Mouse (Mus musculus) neural tube, embryonic 12.5 days (tissue): ENCODE measurements around the gene Zfp472. TPM values are rescaled to one million over a fixed set of nuclear protein-coding genes. Genes with fewer than 3 reads are reported as not detected.
"Not testable (repeated sequence)": the region's sequence is repeated elsewhere in the genome, so short reads cannot be mapped to it uniquely, and the experiment has no call there.

Source experiments
- ATAC-seq: fragments of 200-750 bp; cut with Nextera tagmentation; 2 replicates; pipeline ENCODE4 v1.8.0; 2017; ENCODE audit warnings: low read depth, mild to moderate bottlenecking, moderate TSS enrichment, moderate library complexity; ENCODE audit not compliant: low FRiP score
- H3K27ac ChIP-seq: fragments of 300-500 bp; sonication (generic); 2 replicates; pipeline ENCODE4 v1.5.1; 2016
- H3K27me3 ChIP-seq: fragments of 300-500 bp; sonication (generic); replicated peaks from 2 replicates; pipeline ENCODE4 v1.6.1; 2016; ENCODE audit warnings: mild to moderate bottlenecking
- H3K36me3 ChIP-seq: fragments of 300-500 bp; sonication (generic); 2 replicates; pipeline ENCODE4 v1.6.1; 2016; ENCODE audit warnings: mild to moderate bottlenecking
- H3K4me1 ChIP-seq: fragments of 300-500 bp; sonication (generic); 2 replicates; pipeline ENCODE4 v1.6.1; 2016
- H3K4me2 ChIP-seq: fragments of 300-500 bp; sonication (generic); replicated peaks from 2 replicates; pipeline ENCODE4 v1.6.1; 2016; ENCODE audit warnings: mild to moderate bottlenecking
- H3K4me3 ChIP-seq: fragments of 300-500 bp; sonication (generic); 2 replicates; pipeline ENCODE4 v1.5.1; 2016
- H3K9ac ChIP-seq: fragments of 300-500 bp; sonication (generic); 2 replicates; pipeline ENCODE4 v1.6.1; 2016; ENCODE audit warnings: mild to moderate bottlenecking
- H3K9me3 ChIP-seq: fragments of 300-500 bp; sonication (generic); 2 replicates; pipeline ENCODE4 v1.6.1; 2016; ENCODE audit warnings: mild to moderate bottlenecking
- WGBS: fragments of 180-500 bp; shearing (Covaris S2); methylation state at CpG from one replicate; pipeline ENCODE4 v1.1.7; 2016; 5-methylcytosine and 5-hydroxymethylcytosine counted together
- polyA plus RNA-seq: library from polyadenylated mRNA; unstranded; fragments of >200 nt; fragmentation: Nextera tagmentation; extraction: Ambion mirVana; gene quantifications from 2 replicates; pipeline ENCODE4 v1.2.1, GENCODE M21; 2016

Zfp472 gene
- polyA plus RNA-seq, 1 experiment from 2014 or later, result 10.3 TPM

DNA sequence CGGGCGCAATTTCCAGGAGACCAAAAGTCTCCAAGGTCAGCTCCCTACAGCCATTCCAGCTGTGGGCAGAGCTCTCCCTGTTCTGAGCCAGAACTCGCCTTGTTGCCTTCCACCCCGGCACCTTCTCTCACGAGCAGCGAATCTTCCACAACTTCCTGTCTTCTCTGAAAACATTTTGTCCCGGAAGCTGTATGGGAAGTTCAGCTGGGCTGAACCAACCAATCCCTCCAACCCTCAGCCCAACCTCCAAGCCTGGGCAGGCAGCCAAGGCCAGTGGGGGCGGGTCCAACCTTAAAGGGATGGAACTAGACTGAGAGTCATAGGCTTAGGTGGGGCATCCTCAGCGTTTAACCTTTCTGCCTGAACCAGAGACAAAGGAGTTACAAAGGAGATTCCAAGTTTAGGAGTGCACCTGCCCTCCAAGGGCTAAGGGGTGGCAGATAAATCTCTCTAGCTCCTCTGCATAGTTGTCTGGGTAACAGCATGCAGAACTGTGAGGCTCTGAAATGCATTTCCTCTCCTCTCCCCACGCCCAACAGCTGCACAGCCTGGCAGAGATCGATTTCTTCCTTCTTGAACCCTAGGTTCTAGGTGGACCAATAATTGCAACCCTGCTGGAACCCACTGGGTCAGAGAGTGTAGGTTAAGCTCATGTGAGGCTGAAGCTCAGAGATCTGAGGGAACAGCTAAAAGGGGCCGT, 18.2 kb upstream of the Zfp472 start, which contains the start of gene Cyp4f13:
Gene Cyp4f13 (minus strand): TSS at position 188 of the 700 bp plus-strand sequence.
- Histone ChIP-seq H3K4me2 (peak within 1 kb of the TSS; percentile 57), H3K9ac (peak within 1 kb of the TSS; percentile 17; the same call in 1 of the 2 replicates), H3K36me3 (no peaks in the 10 kb centered on the region), H3K27me3 (no peaks in the 10 kb centered on the region), H3K4me3 (peak within 1 kb of the TSS; percentile 24), H3K9me3 (no peaks in the 10 kb centered on the region), H3K4me1 (no peaks in the 10 kb centered on the region), H3K27ac (no peak within 1 kb of the TSS)
- 47% methylated on average over 12 of the region's 12 CpGs for WGBS
- ATAC-seq, result peak; percentile 84

DNA sequence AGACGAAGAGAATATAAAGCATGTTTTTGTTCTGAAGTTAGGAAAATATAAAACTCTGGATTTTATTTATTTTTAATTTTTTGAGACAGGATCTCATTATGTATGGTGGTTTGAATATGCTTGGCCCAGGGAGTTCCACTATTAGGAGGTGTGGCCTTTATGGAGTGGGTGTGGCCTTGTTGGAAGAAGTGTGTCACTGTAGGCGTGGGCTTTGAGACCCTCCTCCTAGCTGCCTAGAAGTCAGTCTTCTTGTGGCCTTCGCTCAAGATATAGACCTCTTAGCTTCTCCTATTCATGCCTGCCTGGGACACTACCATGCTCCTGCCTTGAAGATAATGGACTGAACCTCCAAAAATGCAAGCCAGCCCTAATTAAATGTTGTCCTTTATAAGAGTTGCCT, 15.5 kb upstream of the Zfp472 start:
- no peaks in the 10 kb centered on the region for H3K36me3 ChIP-seq
- H3K9me3 ChIP-seq, result no peaks in the 10 kb centered on the region
- no peaks in the 10 kb centered on the region for H3K4me1 ChIP-seq
- no peaks in the 10 kb centered on the region for H3K27me3 ChIP-seq
- no peak for ATAC-seq
- H3K4me3 ChIP-seq, result no peak overlapping the region
- no peak overlapping the region for H3K27ac ChIP-seq
- H3K4me2 ChIP-seq, result no peak overlapping the region
- WGBS, result 98% methylated on average over 3 of the region's 3 CpGs
- no peak overlapping the region for H3K9ac ChIP-seq

DNA sequence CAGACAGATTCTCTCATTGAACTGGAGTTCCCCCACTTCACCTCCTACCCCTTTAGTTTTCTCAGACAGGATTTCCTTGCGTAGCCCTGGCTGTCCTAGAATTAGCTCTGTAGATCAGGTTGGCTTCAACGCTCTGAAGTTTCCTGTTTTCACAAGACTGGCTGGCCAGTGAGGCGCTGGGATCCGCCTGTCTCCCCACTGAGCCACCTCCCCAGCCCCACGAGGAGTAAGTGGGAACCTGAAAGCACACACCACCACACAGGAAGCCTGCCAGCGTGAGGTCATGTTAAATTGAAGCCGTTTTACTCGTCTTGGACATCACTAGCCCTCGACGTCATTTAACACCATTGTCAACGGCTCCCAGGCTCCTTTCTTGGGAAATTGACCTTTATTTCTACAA, 14.6 kb upstream of the Zfp472 start:
- ATAC-seq, result no peak
- no peaks in the 10 kb centered on the region for H3K9me3 ChIP-seq
- no peak overlapping the region for H3K9ac ChIP-seq
- H3K4me1 ChIP-seq, result no peaks in the 10 kb centered on the region
- H3K36me3 ChIP-seq, result no peaks in the 10 kb centered on the region
- H3K27me3 ChIP-seq, result no peaks in the 10 kb centered on the region
- H3K27ac ChIP-seq, result no peak overlapping the region
- WGBS, result 82% methylated on average over 11 of the region's 11 CpGs
- H3K4me2 ChIP-seq, result no peak overlapping the region
- no peak overlapping the region for H3K4me3 ChIP-seq

DNA sequence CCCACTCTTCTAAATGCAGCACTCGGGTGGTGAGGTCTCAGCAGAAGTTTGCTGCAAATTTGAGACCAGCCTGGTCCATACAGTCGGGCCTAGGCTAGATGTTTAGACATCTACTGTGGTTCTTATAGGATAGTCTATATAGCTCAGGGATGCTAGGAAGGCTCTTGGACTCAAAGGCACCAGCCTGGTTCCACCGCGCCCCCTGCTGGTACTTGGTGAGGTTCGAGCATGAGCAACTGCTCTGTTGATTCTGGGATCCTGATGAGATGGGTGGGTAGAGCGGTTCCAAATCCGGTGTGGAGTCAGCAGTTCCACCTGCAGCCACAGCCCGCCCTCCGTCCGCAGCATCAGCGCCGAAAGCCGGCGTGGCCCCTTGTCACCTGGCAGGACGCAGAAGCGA, 14.2 kb upstream of the Zfp472 start:
- Histone ChIP-seq H3K9me3 (no peaks in the 10 kb centered on the region), H3K27ac (no peak overlapping the region), H3K36me3 (no peaks in the 10 kb centered on the region), H3K9ac (no peak overlapping the region), H3K4me3 (no peak overlapping the region), H3K4me1 (no peaks in the 10 kb centered on the region), H3K27me3 (no peaks in the 10 kb centered on the region), H3K4me2 (peak overlapping the region; percentile 22; the same call in 1 of the 2 replicates)
- 33% methylated on average over 16 of the region's 16 CpGs for WGBS
- ATAC-seq, result no peak

DNA sequence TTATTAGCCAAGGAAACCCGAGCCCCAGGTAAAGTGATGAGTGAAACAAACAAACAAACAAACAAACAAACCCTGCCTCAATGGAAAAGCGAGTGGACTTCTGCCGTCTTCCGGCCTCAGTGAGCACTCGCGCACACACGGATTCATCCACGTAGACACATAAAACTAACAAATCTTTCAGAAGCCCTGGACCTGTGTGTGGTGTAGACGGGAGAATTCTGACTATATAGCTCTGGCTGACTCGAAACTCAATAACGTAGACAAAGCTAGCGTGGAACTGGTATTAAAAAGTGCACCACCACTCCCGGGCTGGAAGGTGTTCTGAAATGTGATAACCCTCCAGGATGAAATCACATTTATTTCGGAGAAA, 376 bp upstream of the Zfp472 start:
- no peaks in the 10 kb centered on the region for H3K36me3 ChIP-seq
- H3K9me3 ChIP-seq, result no peaks in the 10 kb centered on the region
- H3K27me3 ChIP-seq, result no peaks in the 10 kb centered on the region
- H3K4me1 ChIP-seq, result peaks cover 15% of the 10 kb centered on the region
- H3K27ac ChIP-seq, result no peak overlapping the region
- peak overlapping the region; percentile 57 for H3K9ac ChIP-seq
- peak overlapping the region; percentile 77 for H3K4me3 ChIP-seq
- H3K4me2 ChIP-seq, result peak overlapping the region; percentile 82
- peak; percentile 54; the same call in 1 of the 2 replicates for ATAC-seq
- under 1% methylated on average over 14 of the region's 14 CpGs for WGBS

DNA sequence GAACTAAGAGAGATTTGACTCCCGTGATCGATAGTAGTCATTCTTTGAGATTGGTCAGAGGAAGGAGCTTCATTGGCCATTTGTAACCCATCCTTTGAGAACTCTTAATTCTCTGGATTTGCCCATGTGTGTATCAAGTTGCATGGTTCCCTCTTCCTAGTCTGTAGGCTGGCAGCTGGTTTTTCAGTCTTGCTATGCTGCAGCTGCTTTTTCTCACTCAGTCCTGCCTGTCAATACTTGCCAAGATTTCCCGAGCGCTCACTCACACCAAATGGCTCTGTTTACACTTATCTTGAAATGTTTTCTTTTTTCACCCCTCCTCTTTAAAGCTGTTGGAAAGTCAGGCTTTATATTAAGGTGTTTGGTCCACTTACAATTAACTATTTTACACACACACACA, 15.7 kb downstream of the Zfp472 start:
- no peak for ATAC-seq
- H3K4me2 ChIP-seq, result no peak overlapping the region
- H3K36me3 ChIP-seq, result peaks cover 42% of the 10 kb centered on the region
- H3K4me1 ChIP-seq, result no peaks in the 10 kb centered on the region
- no peaks in the 10 kb centered on the region for H3K9me3 ChIP-seq
- no peak overlapping the region for H3K27ac ChIP-seq
- no peak overlapping the region for H3K4me3 ChIP-seq
- WGBS, result 89% methylated on average over 4 of the region's 4 CpGs
- no peaks in the 10 kb centered on the region for H3K27me3 ChIP-seq
- H3K9ac ChIP-seq, result no peak overlapping the region

DNA sequence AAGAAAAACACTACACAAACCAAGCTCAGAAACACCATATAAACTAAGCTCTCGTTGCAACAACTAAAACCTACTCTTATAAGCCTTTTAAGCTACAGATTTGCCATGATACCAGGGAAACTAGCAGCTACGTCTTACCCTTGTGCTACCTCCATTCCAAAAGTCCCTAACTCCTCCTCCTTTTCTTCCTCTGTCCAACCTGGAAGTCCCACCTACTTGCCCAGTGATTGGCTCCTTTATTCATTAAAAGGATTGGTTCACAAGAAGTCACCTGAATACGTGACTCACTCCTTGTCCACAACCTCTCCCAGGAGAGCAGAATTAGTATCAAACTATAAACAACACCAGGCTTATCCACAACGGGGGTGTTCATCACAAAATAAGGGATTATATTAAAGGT, 20.7 kb downstream of the Zfp472 start:
- Histone ChIP-seq H3K36me3 (peaks cover 4% of the 10 kb centered on the region; the same call in 1 of the 2 replicates), H3K4me2 (no peak overlapping the region), H3K9ac (no peak overlapping the region), H3K4me1 (no peaks in the 10 kb centered on the region), H3K9me3 (no peaks in the 10 kb centered on the region), H3K4me3 (no peak overlapping the region), H3K27ac (no peak overlapping the region), H3K27me3 (no peaks in the 10 kb centered on the region)
- ATAC-seq, result no peak
- 78% methylated on average over 4 of the region's 4 CpGs for WGBS

DNA sequence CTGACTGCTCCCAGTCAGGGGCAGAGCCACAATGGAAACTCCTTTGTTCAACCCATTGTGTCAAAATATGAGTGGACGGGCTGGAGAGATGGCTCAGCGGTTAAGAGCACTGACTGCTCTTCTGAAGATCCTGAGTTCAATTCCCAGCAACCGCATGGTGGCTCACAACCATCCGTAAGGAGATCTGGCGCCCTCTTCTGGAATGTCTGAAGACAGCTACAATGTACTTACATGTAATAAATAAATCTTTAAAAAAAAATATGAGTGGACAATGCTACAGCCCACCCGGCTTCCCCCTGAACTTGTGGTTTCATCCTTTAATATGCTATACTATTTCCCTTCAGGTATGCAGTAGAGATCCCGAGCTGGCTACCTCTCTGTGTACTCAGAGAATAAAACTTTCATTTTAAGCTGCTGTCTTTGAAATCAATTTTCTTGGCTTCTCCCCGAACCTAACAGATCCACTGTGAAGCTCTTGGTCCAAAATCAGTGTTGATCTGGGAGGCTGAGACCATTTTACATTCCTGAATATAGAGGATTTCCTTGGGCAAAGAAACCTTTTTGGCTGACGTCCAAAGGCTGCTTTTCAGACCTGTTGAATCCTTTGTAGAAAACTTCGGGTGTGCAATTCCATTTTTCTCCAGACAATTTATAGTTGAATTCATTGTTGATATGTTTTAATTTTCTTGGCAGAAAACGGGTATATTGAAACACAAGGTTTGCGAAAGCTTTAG, 26.5 kb downstream of the Zfp472 start:
- H3K4me3 ChIP-seq, result no peak overlapping the region
- no peaks in the 10 kb centered on the region for H3K27me3 ChIP-seq
- no peak for ATAC-seq
- peak overlapping the region; percentile 81 for H3K4me2 ChIP-seq
- no peaks in the 10 kb centered on the region for H3K9me3 ChIP-seq
- H3K27ac ChIP-seq, result no peak overlapping the region
- no peak overlapping the region for H3K9ac ChIP-seq
- 72% methylated on average over 12 of the region's 12 CpGs for WGBS
- peaks cover 9% of the 10 kb centered on the region for H3K4me1 ChIP-seq
- peaks cover 18% of the 10 kb centered on the region for H3K36me3 ChIP-seq

DNA sequence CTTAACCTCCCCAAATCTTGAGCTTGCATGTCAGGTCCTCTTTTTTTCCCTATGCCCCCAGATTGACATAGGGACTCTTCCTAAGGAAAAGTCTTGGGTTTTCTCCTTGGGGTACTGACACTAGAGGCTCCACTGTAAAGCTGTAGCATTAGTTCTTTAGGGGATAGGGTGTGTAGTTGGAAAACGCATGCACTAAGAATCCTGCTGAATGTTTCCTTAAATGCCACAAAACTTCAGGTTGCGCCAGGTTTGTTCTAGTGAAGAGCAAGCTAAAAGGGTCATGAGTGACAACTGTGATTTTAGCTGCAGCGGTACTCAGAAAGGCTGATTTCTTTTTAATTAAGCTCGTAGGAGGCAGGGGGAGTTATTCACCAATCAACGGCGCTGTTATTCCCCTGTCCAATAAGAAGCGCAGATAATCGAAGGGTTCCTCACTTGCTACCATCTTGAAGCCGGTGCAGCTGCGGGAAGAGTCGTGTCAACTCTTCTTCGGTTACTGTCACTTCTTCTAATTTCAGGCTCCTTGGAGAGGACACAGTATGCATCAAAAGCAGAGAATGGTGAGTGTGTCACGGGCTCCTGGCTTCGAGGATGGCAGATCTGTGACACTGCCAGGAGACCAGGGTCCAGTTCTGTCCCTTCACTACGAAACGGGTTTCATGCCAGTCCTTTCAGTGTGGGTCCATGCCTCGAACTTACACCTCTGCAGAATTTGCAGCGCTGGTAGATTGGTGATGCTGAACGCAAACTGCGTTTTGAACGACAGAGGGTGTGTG, 27.3 kb downstream of the Zfp472 start, which contains the start of gene Zfp952:
Gene Zfp952 (plus strand): TSS at position 431 of the 776 bp plus-strand sequence.
- H3K4me1 ChIP-seq, result peaks cover 9% of the 10 kb centered on the region
- no peaks in the 10 kb centered on the region for H3K27me3 ChIP-seq
- peaks cover 18% of the 10 kb centered on the region for H3K36me3 ChIP-seq
- peak within 1 kb of the TSS; percentile 81 for H3K4me2 ChIP-seq
- H3K4me3 ChIP-seq, result peak within 1 kb of the TSS; percentile 71
- peak within 1 kb of the TSS; percentile 71 for H3K9ac ChIP-seq
- WGBS, result 2% methylated on average over 21 of the region's 21 CpGs
- ATAC-seq, result peak; percentile 93
- no peaks in the 10 kb centered on the region for H3K9me3 ChIP-seq
- peak within 1 kb of the TSS; percentile 15; the same call in 1 of the 2 replicates for H3K27ac ChIP-seq

DNA sequence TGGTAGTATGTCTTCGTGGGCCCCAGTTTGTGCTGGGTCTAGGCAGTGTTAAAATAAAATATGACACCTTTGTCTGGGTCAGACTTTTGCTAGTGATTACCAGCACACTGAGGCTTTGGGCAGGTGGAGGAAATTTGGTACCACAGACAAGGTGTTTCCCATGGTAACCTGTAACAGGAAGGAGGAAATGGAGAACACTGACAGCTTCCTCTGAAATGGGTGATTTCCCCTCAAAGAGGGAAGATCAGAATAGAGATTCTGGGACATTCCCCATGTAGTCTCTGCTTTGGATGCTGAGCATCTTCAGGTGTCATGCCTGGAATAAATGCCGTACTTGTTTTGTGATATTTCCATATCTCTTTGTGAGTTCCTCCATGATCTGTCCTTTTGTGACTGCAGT, 32.9 kb downstream of the Zfp472 start:
- no peak overlapping the region for H3K4me2 ChIP-seq
- H3K27ac ChIP-seq, result no peak overlapping the region
- H3K9ac ChIP-seq, result no peak overlapping the region
- peaks cover 55% of the 10 kb centered on the region for H3K36me3 ChIP-seq
- H3K9me3 ChIP-seq, result peaks cover 11% of the 10 kb centered on the region
- WGBS, result 95% methylated on average over 2 of the region's 2 CpGs
- peaks cover 9% of the 10 kb centered on the region for H3K4me1 ChIP-seq
- ATAC-seq, result no peak
- H3K4me3 ChIP-seq, result no peak overlapping the region
- no peaks in the 10 kb centered on the region for H3K27me3 ChIP-seq

DNA sequence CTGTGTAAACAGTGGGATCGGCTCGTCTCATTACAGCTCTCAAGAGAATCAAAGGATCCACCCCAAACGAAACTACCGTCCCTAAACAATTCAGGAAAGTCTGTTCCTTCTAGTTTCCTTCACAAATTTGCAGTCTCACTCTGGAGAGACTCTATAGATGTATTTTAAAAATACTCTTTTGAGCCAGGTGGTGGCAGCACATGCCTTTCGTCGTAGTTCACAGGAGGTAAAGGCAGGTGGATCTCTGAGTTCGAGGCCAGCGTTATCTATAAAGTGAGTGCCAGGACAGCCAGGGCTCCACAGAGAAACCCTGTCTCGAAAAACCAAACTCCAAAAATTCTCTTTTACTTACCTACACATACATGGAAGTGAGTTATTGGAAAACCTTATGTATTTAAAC, 42.7 kb downstream of the Zfp472 start:
- WGBS, result 50% methylated on average over 9 of the region's 9 CpGs
- Histone ChIP-seq H3K27me3 (no peaks in the 10 kb centered on the region), H3K4me3 (no peak overlapping the region), H3K36me3 (peaks cover 22% of the 10 kb centered on the region), H3K9ac (no peak overlapping the region), H3K9me3 (peaks cover 8% of the 10 kb centered on the region), H3K4me2 (no peak overlapping the region), H3K27ac (no peak overlapping the region), H3K4me1 (no peaks in the 10 kb centered on the region)
- no peak for ATAC-seq

DNA sequence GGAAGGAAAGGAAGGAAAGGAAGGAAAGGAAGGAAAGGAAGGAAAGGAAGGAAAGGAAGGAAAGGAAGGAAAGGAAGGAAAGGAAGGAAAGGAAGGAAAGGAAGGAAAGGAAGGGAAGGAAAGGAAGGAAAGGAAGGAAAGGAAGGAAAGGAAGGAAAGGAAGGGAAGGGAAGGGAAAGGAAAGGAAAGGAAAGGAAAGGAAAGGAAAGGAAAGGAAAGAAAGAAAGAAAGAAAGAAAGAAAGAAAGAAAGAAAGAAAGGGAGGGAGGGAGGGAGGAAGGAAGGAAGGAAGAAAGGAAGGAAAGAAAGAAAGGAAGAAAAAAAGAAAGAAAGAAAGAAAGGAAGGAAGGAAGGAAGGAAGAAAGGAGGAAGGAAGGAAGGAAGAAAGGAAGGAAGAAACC, 54.8 kb downstream of the Zfp472 start:
- H3K4me1 ChIP-seq, H3K4me3 ChIP-seq, H3K4me2 ChIP-seq, H3K9ac ChIP-seq, ATAC-seq, H3K27me3 ChIP-seq, H3K27ac ChIP-seq: not testable (repeated sequence)
- H3K36me3 ChIP-seq, result peaks cover 84% of the 10 kb centered on the region
- peaks cover 73% of the 10 kb centered on the region for H3K9me3 ChIP-seq
